Mouse (Mus musculus): ENCODE results near the gene Secisbp2l.

DNA sequence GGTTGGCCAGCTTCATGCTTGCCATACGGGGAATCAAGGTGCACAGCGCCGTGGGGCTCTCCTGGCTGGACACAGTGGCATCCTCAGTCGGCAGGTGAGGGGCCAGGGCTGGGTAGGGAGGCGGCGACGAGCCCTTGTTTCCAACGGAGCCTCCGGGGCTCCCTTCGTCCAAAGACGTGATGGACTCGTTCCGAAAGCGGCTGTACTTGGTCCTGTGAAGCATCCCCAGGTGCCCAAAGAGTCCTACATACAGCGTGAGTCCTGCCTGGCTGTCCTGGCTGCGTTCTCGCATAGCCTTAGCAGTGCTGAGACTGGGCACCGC, 59.6 kb downstream of the Secisbp2l start:
- TF ChIP-seq CTCF (conservative IDR thresholded peaks at IDR 0.05; ENCODE audit: low read length) (no peak), NANOG (IDR thresholded peaks at IDR 0.05; ENCODE audit: borderline replicate concordance, low read length) (no peak)

Measured in E14TG2a.4 (cell line).